Comparison of ENCODE assay signal across 24 mouse cellular contexts in the genomic region with DNA sequence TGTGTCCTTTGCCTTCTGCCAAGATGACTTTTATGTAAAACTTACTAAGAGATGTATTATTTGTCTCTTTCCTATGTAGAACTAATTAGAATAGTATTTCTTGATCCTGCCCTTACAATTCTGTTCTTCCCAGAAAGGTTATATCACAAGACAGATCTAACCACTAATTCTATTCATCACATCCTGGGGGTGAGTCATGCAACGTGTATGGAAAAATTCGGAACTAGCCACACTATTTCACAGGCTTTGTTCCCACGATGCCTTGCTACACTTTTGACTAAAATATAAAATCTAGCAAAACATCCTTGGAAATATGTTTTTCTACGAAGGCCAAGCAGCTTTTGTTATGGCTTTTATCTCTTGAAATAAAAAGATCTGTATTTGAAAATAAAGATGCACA.
DNase-seq lines count a peak whose midpoint lies in the region; ATAC-seq and TF ChIP-seq lines count a peak whose summit lies in the region.
"Had no signal": no experiment of that assay in that cellular context is flagged by ENCODE, and none has a peak within 500 bp of the region (broad histone marks: within the 10 kb centered on the region; RNA-seq: fewer than 3 reads in every experiment).

No protein-coding gene starts in this region.

- WGBS in hindbrain, embryonic 10.5 days = 84% methylated on average over 4 of the region's 4 CpGs
- WGBS in neural tube, embryonic 15.5 days = 82% methylated on average over 4 of the region's 4 CpGs

- peak overlapping the region; percentile 16; the same call in 1 of the 2 replicates for H3K27ac ChIP-seq in left cerebral cortex, adult 2 months
- peak overlapping the region; percentile 85 for H3K27ac ChIP-seq in embryonic fibroblast, embryonic 13.5 days (ENCODE audit: insufficient read depth, low read length)
- no peak overlapping the region for H3K27ac ChIP-seq in hindbrain, embryonic 10.5 days
- no peak overlapping the region for H3K27ac ChIP-seq in neural tube, embryonic 15.5 days (replicated peaks)
- H3K27ac ChIP-seq: embryonic facial prominence, embryonic 12.5 days; forebrain, embryonic 13.5 days; heart, embryonic 10.5 days; hindbrain, embryonic 14.5 days had no signal

- no peak for TF ChIP-seq CTCF in left cerebral cortex, adult 2 months (IDR thresholded peaks at IDR 0.05)
- TF ChIP-seq CTCF in embryonic fibroblast, embryonic 13.5 days (IDR thresholded peaks at IDR 0.05; ENCODE audit: borderline replicate concordance, insufficient read depth, low read length) = no peak

- H3K4me1 ChIP-seq in embryonic fibroblast, embryonic 13.5 days (ENCODE audit: control insufficient read depth, insufficient read depth, low read length) = peaks cover 3% of the 10 kb centered on the region; the same call in 1 of the 2 replicates
- H3K4me1 ChIP-seq in hindbrain, embryonic 10.5 days (replicated peaks) = no peaks in the 10 kb centered on the region
- no peaks in the 10 kb centered on the region for H3K4me1 ChIP-seq in neural tube, embryonic 15.5 days
- H3K4me1 ChIP-seq: embryonic facial prominence, embryonic 12.5 days; forebrain, embryonic 13.5 days; heart, embryonic 10.5 days had no signal

- H3K9me3 ChIP-seq in hindbrain, embryonic 10.5 days = no peaks in the 10 kb centered on the region
- H3K9me3 ChIP-seq in neural tube, embryonic 15.5 days (replicated peaks) = no peaks in the 10 kb centered on the region
- H3K9me3 ChIP-seq: embryonic facial prominence, embryonic 12.5 days; forebrain, embryonic 13.5 days; G1E; heart, embryonic 10.5 days had no signal

- no peaks in the 10 kb centered on the region for H3K36me3 ChIP-seq in hindbrain, embryonic 10.5 days
- no peaks in the 10 kb centered on the region for H3K36me3 ChIP-seq in neural tube, embryonic 15.5 days
- H3K36me3 ChIP-seq: embryonic facial prominence, embryonic 12.5 days; G1E; heart, embryonic 10.5 days had no signal

- no peak for DNase-seq in left cerebral cortex, adult 2 months (ENCODE audit: extremely low spot score in 1 of 2, low spot score in 2 of 2)
- no peak for DNase-seq in left cerebral cortex, adult 11 months (ENCODE audit: low spot score)
- peak; percentile 6 for DNase-seq in Muller cell, postnatal 12 days (ENCODE audit: inconsistent ontology term)
- no peak for DNase-seq in hindbrain, embryonic 10.5 days (ENCODE audit: low spot score)
- DNase-seq in cerebellum, adult 9-10 months = no peak
- DNase-seq: adrenal gland, adult 2 months; adrenal gland, postnatal 36 days; B cell, adult 2 months; cerebellum, adult 11 months; cerebellum, adult 8-10 months; cerebellum, postnatal 25 days; forebrain, postnatal 0 days; heart, adult 18-20 months; heart, postnatal 10 days; heart, postnatal 4 days had no signal

- H3K4me3 ChIP-seq in left cerebral cortex, adult 2 months = no peak overlapping the region
- H3K4me3 ChIP-seq in embryonic fibroblast, embryonic 13.5 days (ENCODE audit: insufficient read depth, low read length) = no peak overlapping the region
- H3K4me3 ChIP-seq in hindbrain, embryonic 10.5 days = no peak overlapping the region
- no peak overlapping the region for H3K4me3 ChIP-seq in neural tube, embryonic 15.5 days (replicated peaks)
- H3K4me3 ChIP-seq: embryonic facial prominence, embryonic 12.5 days; forebrain, embryonic 13.5 days; heart, embryonic 10.5 days had no signal

- intact Hi-C loops in left cerebral cortex, adult 2 months (cut with DNase I) = no loop called here

- no peak overlapping the region for H3K4me2 ChIP-seq in neural tube, embryonic 15.5 days
- H3K4me2 ChIP-seq: embryonic facial prominence, embryonic 12.5 days; forebrain, embryonic 13.5 days; hindbrain, embryonic 14.5 days had no signal

- ATAC-seq in neural tube, embryonic 15.5 days (ENCODE audit: low FRiP score) = no peak
- ATAC-seq: CD4-positive, CD25-positive, alpha-beta regulatory T cell, adult 4 months; forebrain, embryonic 13.5 days; forebrain, postnatal 0 days; intestine, embryonic 16.5 days had no signal

- TF ChIP-seq POLR2A in embryonic fibroblast, embryonic 13.5 days (IDR thresholded peaks at IDR 0.05; ENCODE audit: low read depth, low read length) = no peak

- no peak overlapping the region for H3K9ac ChIP-seq in neural tube, embryonic 15.5 days (replicated peaks)
- H3K9ac ChIP-seq: embryonic facial prominence, embryonic 12.5 days; forebrain, embryonic 13.5 days; forebrain, postnatal 0 days; hindbrain, embryonic 14.5 days had no signal

- no peaks in the 10 kb centered on the region for H3K27me3 ChIP-seq in hindbrain, embryonic 10.5 days (ENCODE audit: insufficient read depth, poor library complexity, severe bottlenecking)
- H3K27me3 ChIP-seq in neural tube, embryonic 15.5 days (replicated peaks) = no peaks in the 10 kb centered on the region
- H3K27me3 ChIP-seq: embryonic facial prominence, embryonic 12.5 days; forebrain, embryonic 13.5 days had no signal

Comparison
In these comparisons a context has a peak if more than half of its experiments do, and no peak if none do; other contexts are left out.
1. H3K27ac ChIP-seq: peak in left cerebral cortex, adult 2 months (single experiment) and embryonic fibroblast, embryonic 13.5 days (single experiment); none in hindbrain, embryonic 10.5 days (single experiment) and neural tube, embryonic 15.5 days (single experiment).